Mouse (Mus musculus) kidney, adult 2 months (tissue): ENCODE results near the gene Traf7.

Experiments used
- CTCF ChIP-seq: fragments of 200-500 bp; conservative IDR thresholded peaks from 2 replicates; pipeline ENCODE4 v1.5.1; 2011; ENCODE audit warnings: low read depth, mild to moderate bottlenecking, control low read depth, low read length, moderate library complexity, mixed read lengths; ENCODE audit not compliant: insufficient read depth, insufficient read length
- POLR2A ChIP-seq: fragments of 200-500 bp; IDR thresholded peaks from one replicate; pipeline ENCODE4 v1.6.1; 2011; ENCODE audit warnings: low read depth, low read length, control low read depth

- TF ChIP-seq POLR2A (no peak), CTCF (no peak)
Measured at GRCm38 (mm10) chr17:24524734-24525133, 3.0 kb downstream of the Traf7 start.
